Mouse (Mus musculus) bone marrow macrophage, adult 2 months (primary cell): Measurements from ENCODE around the gene Crybb2. TPM values are rescaled to one million over a fixed set of nuclear protein-coding genes. Genes with fewer than 3 reads are reported as not detected.

Experiments
- H3K27ac ChIP-seq: 2 replicates; pipeline ENCODE4 v1.5.1; 2012; ENCODE audit warnings: low read depth, low read length; ENCODE audit not compliant: insufficient read depth
- H3K4me1 ChIP-seq: 2 replicates; pipeline ENCODE4 v1.6.1; 2012; ENCODE audit warnings: low read length; ENCODE audit not compliant: control insufficient read depth, insufficient read depth
- H3K4me3 ChIP-seq: 2 replicates; pipeline ENCODE4 v1.5.1; 2012; ENCODE audit warnings: mild to moderate bottlenecking, low read length, moderate library complexity; ENCODE audit not compliant: insufficient read depth
- CTCF ChIP-seq: IDR thresholded peaks from 2 replicates; pipeline ENCODE4 v1.5.1; 2012; ENCODE audit warnings: low read depth, mild to moderate bottlenecking, low read length, moderate library complexity
- POLR2A ChIP-seq: IDR thresholded peaks from 2 replicates; pipeline ENCODE4 v1.6.1; 2012; ENCODE audit warnings: mild to moderate bottlenecking, low read depth, low read length, borderline replicate concordance
- polyA plus RNA-seq: library from polyadenylated mRNA; stranded (reverse); fragments of >200 nt; gene quantifications from 2 replicates; pipeline ENCODE4 v1.2.4, GENCODE M21; 2012; ENCODE audit not compliant: missing spikeins, insufficient read depth, insufficient read length

Gene Crybb2
- polyA plus RNA-seq, 1 experiment = not detected

GRCm38 (mm10) chr5:113081439-113081838 lies 11.5 kb upstream of the Crybb2 start, which contains the start of gene Crybb3:
TSS of gene Crybb3 (minus strand) at chr5:113081584.
- Histone ChIP-seq H3K27ac (no peak within 1 kb of the TSS), H3K4me3 (no peak within 1 kb of the TSS), H3K4me1 (no peaks in the 10 kb centered on the region)
- TF ChIP-seq CTCF (no peak), POLR2A (no peak)

DNA sequence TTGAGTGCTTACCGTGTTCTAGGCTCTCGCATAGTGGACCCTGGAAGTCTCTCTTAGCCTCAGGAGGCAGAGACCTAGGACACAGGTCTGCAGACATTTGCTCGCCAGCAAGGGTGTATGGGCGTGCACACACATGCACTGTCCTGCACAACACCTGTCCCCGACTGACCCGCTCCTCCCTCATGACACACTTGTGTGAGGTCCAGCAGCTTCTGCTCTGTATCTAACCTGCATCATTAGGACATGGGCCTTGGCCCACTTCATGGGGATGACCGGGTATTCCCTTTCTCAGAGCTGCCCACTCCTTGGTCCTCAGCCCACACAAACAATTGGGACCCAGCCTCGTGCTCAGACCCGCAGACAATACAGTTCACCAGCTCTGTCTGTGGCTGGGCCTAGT lies 11.1 kb upstream of the Crybb2 start:
- TF ChIP-seq POLR2A = no peak
- Histone ChIP-seq H3K4me3 (no peak overlapping the region), H3K4me1 (no peaks in the 10 kb centered on the region)

GRCm38 (mm10) chr5:113079783-113080182 lies 9.9 kb upstream of the Crybb2 start:
- TF ChIP-seq POLR2A (no peak), CTCF (peak; percentile 57)
- no peak overlapping the region for H3K4me3 ChIP-seq
- H3K4me1 ChIP-seq = no peaks in the 10 kb centered on the region
- no peak overlapping the region for H3K27ac ChIP-seq

More for the DNA sequence above, 11.1 kb upstream of the Crybb2 start:
- H3K27ac ChIP-seq = no peak overlapping the region

DNA sequence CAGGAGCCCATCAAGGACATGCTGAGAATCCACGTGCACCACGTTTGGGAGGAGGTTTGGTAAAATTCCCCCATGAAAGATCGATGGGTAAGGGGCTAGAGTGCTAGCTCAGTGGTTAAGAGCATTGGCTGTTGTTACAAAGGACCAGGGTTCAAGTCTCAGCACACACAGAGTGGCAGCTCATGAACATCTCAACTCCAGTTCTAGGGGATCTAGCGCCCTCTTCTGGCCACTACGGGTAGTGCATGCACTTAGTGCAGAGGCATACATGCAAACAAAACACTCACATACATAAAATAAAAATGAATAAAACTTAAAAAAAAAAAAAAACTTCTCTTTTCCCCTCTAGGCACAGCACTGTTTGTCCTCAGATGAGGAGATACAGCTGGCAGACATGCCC lies 8.8 kb upstream of the Crybb2 start:
- Histone ChIP-seq H3K4me3 (no peak overlapping the region), H3K4me1 (no peaks in the 10 kb centered on the region), H3K27ac (no peak overlapping the region)
- TF ChIP-seq CTCF (peak; percentile 78; the same call in 1 of the 2 replicates), POLR2A (no peak)

GRCm38 (mm10) chr5:113054308-113054707 lies 15.6 kb downstream of the Crybb2 start:
- Histone ChIP-seq H3K4me1 (no peaks in the 10 kb centered on the region), H3K27ac (no peak overlapping the region), H3K4me3 (no peak overlapping the region)
- no peak for TF ChIP-seq POLR2A
- TF ChIP-seq CTCF = peak; percentile 94

GRCm38 (mm10) chr5:113050581-113051185 lies 19.2 kb downstream of the Crybb2 start:
- no peak overlapping the region for H3K4me3 ChIP-seq
- TF ChIP-seq CTCF (no peak), POLR2A (no peak)
- H3K4me1 ChIP-seq = no peaks in the 10 kb centered on the region
- no peak overlapping the region for H3K27ac ChIP-seq

- Histone ChIP-seq H3K4me1 (no peaks in the 10 kb centered on the region), H3K27ac (no peak overlapping the region), H3K4me3 (no peak overlapping the region)
- TF ChIP-seq POLR2A (no peak), CTCF (no peak)
Measured at GRCm38 (mm10) chr5:113049876-113050275, 20.0 kb downstream of the Crybb2 start.

GRCm38 (mm10) chr5:113045511-113046273 lies 24.2 kb downstream of the Crybb2 start:
- TF ChIP-seq POLR2A (no peak), CTCF (no peak)
- no peaks in the 10 kb centered on the region for H3K4me1 ChIP-seq
- no peak overlapping the region for H3K27ac ChIP-seq
- H3K4me3 ChIP-seq = no peak overlapping the region

GRCm38 (mm10) chr5:113043531-113043930 lies 26.4 kb downstream of the Crybb2 start:
- TF ChIP-seq POLR2A (no peak), CTCF (no peak)
- Histone ChIP-seq H3K4me1 (no peaks in the 10 kb centered on the region), H3K4me3 (no peak overlapping the region), H3K27ac (no peak overlapping the region)

GRCm38 (mm10) chr5:113041567-113042071 lies 28.3 kb downstream of the Crybb2 start:
- Histone ChIP-seq H3K4me1 (no peaks in the 10 kb centered on the region), H3K27ac (no peak overlapping the region), H3K4me3 (no peak overlapping the region)
- no peak for TF ChIP-seq CTCF
- no peak for TF ChIP-seq POLR2A
